Mouse (Mus musculus): Measurements from ENCODE around the gene Wdr95.

Wdr95 gene

GRCm38 (mm10) chr5:149582642-149583262 lies 54.3 kb downstream of the Wdr95 start:
- no peak for DNase-seq (ENCODE audit: low spot score)

- DNase-seq (ENCODE audit: low spot score) = no peak
These were observed 55.0 kb downstream of the Wdr95 start for GRCm38 (mm10) chr5:149583507-149583906.

GRCm38 (mm10) chr5:149584154-149584655 lies 55.7 kb downstream of the Wdr95 start:
- no peak for DNase-seq (ENCODE audit: low spot score)

- no peak for DNase-seq (ENCODE audit: low spot score)
These were observed 56.8 kb downstream of the Wdr95 start for GRCm38 (mm10) chr5:149585231-149585630.

GRCm38 (mm10) chr5:149585910-149586309 lies 57.4 kb downstream of the Wdr95 start:
- no peak for DNase-seq (ENCODE audit: low spot score)

GRCm38 (mm10) chr5:149587327-149587895 lies 58.9 kb downstream of the Wdr95 start:
- no peak for DNase-seq (ENCODE audit: low spot score)

GRCm38 (mm10) chr5:149588814-149589534 lies 60.5 kb downstream of the Wdr95 start:
- DNase-seq (ENCODE audit: low spot score) = no peak

- DNase-seq (ENCODE audit: low spot score) = no peak
These were observed 61.5 kb downstream of the Wdr95 start for GRCm38 (mm10) chr5:149589932-149590331.

- no peak for DNase-seq (ENCODE audit: low spot score)
These were observed 65.7 kb downstream of the Wdr95 start for GRCm38 (mm10) chr5:149594215-149594614.

- no peak for DNase-seq (ENCODE audit: low spot score)
These were observed 68.9 kb downstream of the Wdr95 start for GRCm38 (mm10) chr5:149597351-149597750.

- no peak for DNase-seq (ENCODE audit: low spot score)
These were observed 73.5 kb downstream of the Wdr95 start for GRCm38 (mm10) chr5:149601996-149602395.

- DNase-seq (ENCODE audit: low spot score) = no peak
These were observed 74.8 kb downstream of the Wdr95 start for GRCm38 (mm10) chr5:149603241-149603640.

- DNase-seq (ENCODE audit: low spot score) = no peak
These were observed 78.7 kb downstream of the Wdr95 start for GRCm38 (mm10) chr5:149607083-149607720.

- no peak for DNase-seq (ENCODE audit: low spot score)
These were observed 83.1 kb downstream of the Wdr95 start for GRCm38 (mm10) chr5:149611476-149612164.

GRCm38 (mm10) chr5:149612165-149612518 lies 83.7 kb downstream of the Wdr95 start:
- no peak for DNase-seq (ENCODE audit: low spot score)

- DNase-seq (ENCODE audit: low spot score) = no peak
These were observed 84.3 kb downstream of the Wdr95 start for GRCm38 (mm10) chr5:149612740-149613139.

- DNase-seq (ENCODE audit: low spot score) = no peak
These were observed 87.7 kb downstream of the Wdr95 start for GRCm38 (mm10) chr5:149616138-149616537.

GRCm38 (mm10) chr5:149616817-149617216 lies 88.3 kb downstream of the Wdr95 start:
- no peak for DNase-seq (ENCODE audit: low spot score)

GRCm38 (mm10) chr5:149617776-149618425 lies 89.4 kb downstream of the Wdr95 start:
- DNase-seq (ENCODE audit: low spot score) = no peak

GRCm38 (mm10) chr5:149622152-149622551 lies 93.7 kb downstream of the Wdr95 start:
- DNase-seq (ENCODE audit: low spot score) = no peak

GRCm38 (mm10) chr5:149622644-149623043 lies 94.2 kb downstream of the Wdr95 start:
- no peak for DNase-seq (ENCODE audit: low spot score)

Measured in testis, postnatal 10 days (tissue).